Mouse (Mus musculus): ENCODE results near the gene Cdc42ep1. TPM values are rescaled to one million over a fixed set of nuclear protein-coding genes. Genes with fewer than 3 reads are reported as not detected.

The Cdc42ep1 gene
- polyA plus RNA-seq (2016; fragmentation: Nextera tagmentation; extraction: Ambion mirVana), result 14.9 and 17.6 TPM in 2 replicates

GRCm38 (mm10) chr15:78842371-78843163 lies at the start of gene Cdc42ep1:
TSS of gene Cdc42ep1 (plus strand) at chr15:78842624.
- WGBS, result 1% methylated on average over 86 of the region's 86 CpGs
- H3K4me3 ChIP-seq, result peak within 1 kb of the TSS; percentile 47
- peaks cover 52% of the 10 kb centered on the region for H3K4me1 ChIP-seq
- peak within 1 kb of the TSS; percentile 83 for H3K4me2 ChIP-seq (replicated peaks)
- no peak for ATAC-seq (ENCODE audit: low FRiP score, low read depth)
- no peak within 1 kb of the TSS; the same call in 1 of the 2 replicates for H3K27ac ChIP-seq
- H3K9ac ChIP-seq, result peak within 1 kb of the TSS; percentile 65
- H3K36me3 ChIP-seq, result no peaks in the 10 kb centered on the region
- no peaks in the 10 kb centered on the region for H3K9me3 ChIP-seq
- peaks cover 28% of the 10 kb centered on the region for H3K27me3 ChIP-seq (replicated peaks)

GRCm38 (mm10) chr15:78796196-78797059 lies 46.0 kb upstream of the Cdc42ep1 start:
- 45% methylated on average over 25 of the region's 25 CpGs for WGBS
- peaks cover 7% of the 10 kb centered on the region; the same call in 1 of the 2 replicates for H3K4me1 ChIP-seq
- no peaks in the 10 kb centered on the region for H3K9me3 ChIP-seq
- ATAC-seq (ENCODE audit: low FRiP score, low read depth), result no peak
- H3K27me3 ChIP-seq (replicated peaks), result peaks cover 14% of the 10 kb centered on the region
- 0 out of 2 replicates have a peak overlapping the region, but pooled peaks have one; percentile 2 for H3K4me2 ChIP-seq (replicated peaks)
- H3K36me3 ChIP-seq, result no peaks in the 10 kb centered on the region
- H3K27ac ChIP-seq, result no peak overlapping the region
- no peak overlapping the region for H3K4me3 ChIP-seq
- H3K9ac ChIP-seq, result no peak overlapping the region

- no peaks in the 10 kb centered on the region for H3K9me3 ChIP-seq
- H3K27ac ChIP-seq, result no peak overlapping the region
- WGBS, result 85% methylated on average over 8 of the region's 8 CpGs
- no peak overlapping the region for H3K9ac ChIP-seq
- no peak for ATAC-seq (ENCODE audit: low FRiP score, low read depth)
- peaks cover 11% of the 10 kb centered on the region for H3K4me1 ChIP-seq
- H3K36me3 ChIP-seq, result no peaks in the 10 kb centered on the region
- no peak overlapping the region for H3K4me3 ChIP-seq
- H3K4me2 ChIP-seq (replicated peaks), result no peak overlapping the region
- peaks cover 20% of the 10 kb centered on the region for H3K27me3 ChIP-seq (replicated peaks)
Measured at GRCm38 (mm10) chr15:78797060-78797329, 45.4 kb upstream of the Cdc42ep1 start.

DNA sequence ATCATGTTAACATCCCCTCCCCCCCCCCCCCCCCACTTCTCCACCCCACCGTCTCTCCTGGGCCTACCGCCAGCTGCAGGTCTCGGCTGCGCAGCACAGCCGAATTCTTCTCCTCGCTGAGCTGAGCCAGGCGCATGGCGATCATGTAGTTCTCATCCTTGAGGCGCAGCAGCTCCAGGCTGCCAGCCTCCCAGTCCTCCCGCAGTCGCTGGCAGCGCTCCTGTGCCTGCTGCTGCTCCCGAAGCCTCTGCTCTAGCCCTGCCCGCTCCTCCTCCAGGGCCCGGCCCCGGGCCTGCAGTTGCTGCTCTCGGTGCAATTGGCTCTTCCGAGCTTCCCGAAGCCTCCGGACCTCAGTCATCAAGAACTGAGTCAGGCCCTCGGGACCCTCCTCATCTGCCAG lies 43.4 kb upstream of the Cdc42ep1 start:
- H3K9me3 ChIP-seq, result no peaks in the 10 kb centered on the region
- no peak overlapping the region for H3K27ac ChIP-seq
- WGBS, result 59% methylated on average over 21 of the region's 21 CpGs
- H3K4me2 ChIP-seq (replicated peaks), result no peak overlapping the region
- H3K27me3 ChIP-seq (replicated peaks), result peaks cover 40% of the 10 kb centered on the region
- no peak overlapping the region for H3K9ac ChIP-seq
- H3K36me3 ChIP-seq, result no peaks in the 10 kb centered on the region
- peaks cover 28% of the 10 kb centered on the region for H3K4me1 ChIP-seq
- no peak for ATAC-seq (ENCODE audit: low FRiP score, low read depth)
- H3K4me3 ChIP-seq, result no peak overlapping the region

DNA sequence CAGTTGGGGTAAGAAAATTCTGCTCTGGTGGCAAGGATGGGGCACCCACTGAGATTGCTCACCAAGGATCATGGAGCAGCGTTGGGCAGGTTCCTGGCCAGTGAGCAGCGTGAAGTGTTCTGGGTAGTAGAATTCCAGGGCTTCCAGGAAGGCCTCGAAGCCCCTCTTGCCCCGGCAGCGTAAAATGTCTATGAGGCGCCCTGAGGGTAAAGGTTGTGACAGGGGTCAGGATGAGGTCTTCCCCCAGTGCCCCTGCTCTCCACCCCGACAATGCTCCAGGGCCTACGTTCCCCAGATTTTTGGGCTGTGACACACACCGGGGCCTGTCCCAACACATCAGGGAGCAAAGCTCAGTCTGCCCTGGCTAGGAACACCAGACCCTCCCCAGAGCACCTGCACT lies 40.9 kb upstream of the Cdc42ep1 start:
- Histone ChIP-seq H3K4me2 (replicated peaks) (peak overlapping the region; percentile 81), H3K4me1 (peaks cover 24% of the 10 kb centered on the region)
- WGBS, result 71% methylated on average over 9 of the region's 9 CpGs

DNA sequence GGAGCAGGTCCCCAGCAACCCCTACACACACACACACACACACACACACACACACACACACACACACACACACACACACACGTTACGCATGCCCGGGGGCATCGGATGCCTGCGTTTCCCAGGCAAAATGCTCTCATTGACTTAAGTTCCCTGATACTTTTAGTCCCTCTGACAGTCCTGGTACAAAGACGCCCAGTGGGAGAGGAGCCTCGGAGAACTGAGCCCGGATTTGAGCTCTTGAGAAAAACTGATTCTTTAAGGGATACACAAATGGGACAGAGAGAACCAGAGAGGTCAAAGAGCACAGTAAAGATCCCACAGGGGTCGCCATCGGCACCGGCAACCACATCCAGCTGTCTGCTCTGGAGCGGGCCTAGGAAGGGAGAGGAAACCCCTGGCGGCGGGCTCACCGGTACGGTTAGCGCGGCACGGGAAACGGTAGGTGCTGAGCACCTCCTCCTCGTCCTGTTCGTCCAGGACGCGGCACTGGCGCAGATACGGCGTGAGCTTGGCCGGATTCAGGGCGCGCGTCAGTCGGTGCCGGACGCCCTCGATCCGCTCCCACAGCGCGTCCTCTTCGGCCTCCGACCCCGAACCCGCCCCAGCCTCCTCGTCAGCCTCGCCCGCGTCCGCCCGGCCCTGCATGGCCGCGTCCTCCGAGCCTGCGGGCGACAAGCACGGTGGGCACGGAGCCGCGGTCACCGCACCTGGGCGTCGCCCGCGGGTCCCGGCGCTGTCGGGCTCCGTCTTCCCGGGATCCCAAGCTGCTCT lies 40.3 kb upstream of the Cdc42ep1 start:
- 6% methylated on average over 67 of the region's 67 CpGs for WGBS
- Histone ChIP-seq H3K9ac (peak overlapping the region; percentile 56), H3K27me3 (replicated peaks) (peaks cover 56% of the 10 kb centered on the region), H3K4me3 (peak overlapping the region; percentile 49), H3K27ac (no peak overlapping the region), H3K4me1 (peaks cover 22% of the 10 kb centered on the region), H3K9me3 (no peaks in the 10 kb centered on the region), H3K4me2 (replicated peaks) (peak overlapping the region; percentile 81), H3K36me3 (no peaks in the 10 kb centered on the region)
- no peak for ATAC-seq (ENCODE audit: low FRiP score, low read depth)

More for the DNA sequence above, 40.9 kb upstream of the Cdc42ep1 start:
- H3K27me3 ChIP-seq (replicated peaks), result peaks cover 56% of the 10 kb centered on the region
- ATAC-seq (ENCODE audit: low FRiP score, low read depth), result no peak
- no peak overlapping the region for H3K9ac ChIP-seq
- no peaks in the 10 kb centered on the region for H3K9me3 ChIP-seq
- no peak overlapping the region for H3K27ac ChIP-seq
- no peaks in the 10 kb centered on the region for H3K36me3 ChIP-seq
- peak overlapping the region; percentile 49; the same call in 1 of the 2 replicates for H3K4me3 ChIP-seq

- Histone ChIP-seq H3K4me1 (peaks cover 22% of the 10 kb centered on the region), H3K27me3 (replicated peaks) (peaks cover 54% of the 10 kb centered on the region), H3K36me3 (no peaks in the 10 kb centered on the region), H3K4me2 (replicated peaks) (peak within 1 kb of the TSS; percentile 81), H3K9ac (peak within 1 kb of the TSS; percentile 56), H3K9me3 (no peaks in the 10 kb centered on the region), H3K4me3 (peak within 1 kb of the TSS; percentile 49), H3K27ac (no peak within 1 kb of the TSS)
- 1% methylated on average over 66 of the region's 70 CpGs for WGBS
- no peak for ATAC-seq (ENCODE audit: low FRiP score, low read depth)
Measured at GRCm38 (mm10) chr15:78802776-78803391, 39.5 kb upstream of the Cdc42ep1 start, which contains the start of gene Card10. TSS of gene Card10 (minus strand) at chr15:78803042.

DNA sequence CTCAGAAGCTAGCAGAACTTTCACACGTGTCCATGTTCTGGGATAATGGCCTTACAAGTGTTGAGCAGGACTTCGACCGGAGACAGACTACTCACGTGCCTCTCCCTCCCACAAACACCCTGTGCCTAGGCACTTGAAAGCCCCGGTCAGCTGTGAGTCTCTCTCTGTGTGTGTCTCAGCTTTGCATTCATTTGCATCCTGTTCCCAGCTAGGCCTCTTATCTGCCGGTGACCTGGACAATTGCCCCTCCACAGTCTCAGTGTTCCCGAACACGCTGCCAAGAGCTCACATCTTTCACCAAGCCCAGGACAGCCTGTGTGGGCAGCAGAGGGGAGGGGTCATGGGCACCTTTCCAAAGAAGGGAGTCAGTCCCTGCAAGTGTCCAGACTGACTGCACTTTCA lies 38.9 kb upstream of the Cdc42ep1 start:
- H3K9ac ChIP-seq, result no peak overlapping the region
- ATAC-seq (ENCODE audit: low FRiP score, low read depth), result no peak
- WGBS, result 2% methylated on average over 8 of the region's 8 CpGs
- peaks cover 54% of the 10 kb centered on the region for H3K27me3 ChIP-seq (replicated peaks)
- no peak overlapping the region for H3K27ac ChIP-seq
- no peaks in the 10 kb centered on the region for H3K36me3 ChIP-seq
- no peaks in the 10 kb centered on the region for H3K9me3 ChIP-seq
- peaks cover 22% of the 10 kb centered on the region for H3K4me1 ChIP-seq
- no peak overlapping the region for H3K4me3 ChIP-seq
- peak overlapping the region; percentile 7; the same call in 1 of the 2 replicates for H3K4me2 ChIP-seq (replicated peaks)

GRCm38 (mm10) chr15:78804326-78804725 lies 38.1 kb upstream of the Cdc42ep1 start:
- H3K4me2 ChIP-seq (replicated peaks), result no peak overlapping the region
- H3K36me3 ChIP-seq, result no peaks in the 10 kb centered on the region
- H3K27ac ChIP-seq, result no peak overlapping the region
- peaks cover 22% of the 10 kb centered on the region for H3K4me1 ChIP-seq
- peaks cover 51% of the 10 kb centered on the region for H3K27me3 ChIP-seq (replicated peaks)
- no peaks in the 10 kb centered on the region for H3K9me3 ChIP-seq
- H3K9ac ChIP-seq, result no peak overlapping the region
- H3K4me3 ChIP-seq, result no peak overlapping the region
- WGBS, result 8% methylated on average over 6 of the region's 6 CpGs
- ATAC-seq (ENCODE audit: low FRiP score, low read depth), result no peak

- WGBS, result 78% methylated on average over 2 of the region's 2 CpGs
- Histone ChIP-seq H3K4me3 (no peak overlapping the region), H3K27ac (no peak overlapping the region), H3K36me3 (no peaks in the 10 kb centered on the region), H3K4me2 (replicated peaks) (no peak overlapping the region), H3K4me1 (peaks cover 22% of the 10 kb centered on the region), H3K27me3 (replicated peaks) (peaks cover 51% of the 10 kb centered on the region), H3K9me3 (no peaks in the 10 kb centered on the region), H3K9ac (no peak overlapping the region)
- ATAC-seq (ENCODE audit: low FRiP score, low read depth), result no peak
Measured at GRCm38 (mm10) chr15:78805351-78805750, 37.1 kb upstream of the Cdc42ep1 start.

- H3K27me3 ChIP-seq (replicated peaks), result peaks cover 40% of the 10 kb centered on the region
- H3K4me1 ChIP-seq, result peaks cover 21% of the 10 kb centered on the region
- ATAC-seq (ENCODE audit: low FRiP score, low read depth), result no peak
- no peak overlapping the region for H3K27ac ChIP-seq
- no peak overlapping the region for H3K9ac ChIP-seq
- H3K36me3 ChIP-seq, result no peaks in the 10 kb centered on the region
- no peak overlapping the region for H3K4me2 ChIP-seq (replicated peaks)
- no peak overlapping the region for H3K4me3 ChIP-seq
- H3K9me3 ChIP-seq, result no peaks in the 10 kb centered on the region
- 47% methylated on average over 2 of the region's 2 CpGs for WGBS
Measured at GRCm38 (mm10) chr15:78806614-78807013, 35.8 kb upstream of the Cdc42ep1 start.

All from neural tube, embryonic 12.5 days (tissue).